Mouse (Mus musculus) midbrain, embryonic 14.5 days (tissue): ENCODE data around the gene Unc50. TPM values are rescaled to one million over a fixed set of nuclear protein-coding genes. Genes with fewer than 3 reads are reported as not detected.

Experiments used
- ATAC-seq: fragments of 200-750 bp; cut with Nextera tagmentation; 2 replicates; pipeline ENCODE4 v1.8.0; 2017; ENCODE audit warnings: moderate number of reproducible peaks, moderate library complexity; ENCODE audit not compliant: low FRiP score, low TSS enrichment
- DNase-seq: peaks from one replicate; pipeline ENCODE4 v3.0.0-alpha.2; 2015
- H3K27ac ChIP-seq: fragments of 300-500 bp; sonication (generic); replicated peaks from 2 replicates; pipeline ENCODE4 v1.5.1; 2014; ENCODE audit warnings: mild to moderate bottlenecking, low read depth, low read length, moderate library complexity
- H3K27me3 ChIP-seq: fragments of 300-500 bp; sonication (generic); 2 replicates; pipeline ENCODE4 v1.6.1; 2014; ENCODE audit warnings: low read length, control low read depth, mixed read lengths; ENCODE audit not compliant: control insufficient read depth, insufficient read depth
- H3K36me3 ChIP-seq: fragments of 300-500 bp; sonication (generic); 2 replicates; pipeline ENCODE4 v1.6.1; 2014; ENCODE audit warnings: low read length, control low read depth; ENCODE audit not compliant: control insufficient read depth, insufficient read depth
- H3K4me1 ChIP-seq: fragments of 300-500 bp; sonication (generic); 2 replicates; pipeline ENCODE4 v1.6.1; 2014; ENCODE audit warnings: mild to moderate bottlenecking, antibody characterized with exemption, low read length, control low read depth; ENCODE audit not compliant: control insufficient read depth, insufficient read depth
- H3K4me2 ChIP-seq: fragments of 300-500 bp; sonication (generic); 2 replicates; pipeline ENCODE4 v1.6.1; 2014; ENCODE audit warnings: mild to moderate bottlenecking, low read length, moderate library complexity
- H3K4me3 ChIP-seq: fragments of 300-500 bp; sonication (generic); replicated peaks from 2 replicates; pipeline ENCODE4 v1.5.1; 2014; ENCODE audit warnings: low read depth, low read length
- H3K9ac ChIP-seq: fragments of 300-500 bp; sonication (generic); replicated peaks from 2 replicates; pipeline ENCODE4 v1.6.1; 2014; ENCODE audit warnings: mild to moderate bottlenecking, low read length, moderate library complexity
- H3K9me3 ChIP-seq: fragments of 300-500 bp; sonication (generic); 2 replicates; pipeline ENCODE4 v1.6.1; 2016; ENCODE audit warnings: low read length, control low read depth, mixed read lengths; ENCODE audit not compliant: control insufficient read depth
- WGBS: fragments of 180-500 bp; shearing (Covaris S2); extraction: QIAGEN DNeasy Blood & Tissue Kit; methylation state at CpG from one replicate; pipeline ENCODE4 v1.1.7; 2014; 5-methylcytosine and 5-hydroxymethylcytosine counted together
- polyA plus RNA-seq: library from polyadenylated mRNA; unstranded; fragments of >200 nt; fragmentation: Nextera tagmentation; extraction: Ambion mirVana; gene quantifications from 2 replicates; pipeline ENCODE4 v1.2.1, GENCODE M21; 2014

The Unc50 gene
- polyA plus RNA-seq, 1 experiment from 2014 or later, result 137 TPM

- WGBS, result 62% methylated on average over 4 of the region's 4 CpGs
- no peak overlapping the region for H3K9ac ChIP-seq
- H3K9me3 ChIP-seq, result no peaks in the 10 kb centered on the region
- no peak overlapping the region for H3K27ac ChIP-seq
- H3K4me2 ChIP-seq, result no peak overlapping the region
- no peaks in the 10 kb centered on the region for H3K27me3 ChIP-seq
- DNase-seq (peak; percentile 75), ATAC-seq (no peak)
- H3K36me3 ChIP-seq, result peaks cover 44% of the 10 kb centered on the region
- H3K4me3 ChIP-seq, result no peak overlapping the region
- no peaks in the 10 kb centered on the region for H3K4me1 ChIP-seq
These were observed 28.3 kb upstream of the Unc50 start for GRCm38 (mm10) chr1:37401687-37402086.

DNA sequence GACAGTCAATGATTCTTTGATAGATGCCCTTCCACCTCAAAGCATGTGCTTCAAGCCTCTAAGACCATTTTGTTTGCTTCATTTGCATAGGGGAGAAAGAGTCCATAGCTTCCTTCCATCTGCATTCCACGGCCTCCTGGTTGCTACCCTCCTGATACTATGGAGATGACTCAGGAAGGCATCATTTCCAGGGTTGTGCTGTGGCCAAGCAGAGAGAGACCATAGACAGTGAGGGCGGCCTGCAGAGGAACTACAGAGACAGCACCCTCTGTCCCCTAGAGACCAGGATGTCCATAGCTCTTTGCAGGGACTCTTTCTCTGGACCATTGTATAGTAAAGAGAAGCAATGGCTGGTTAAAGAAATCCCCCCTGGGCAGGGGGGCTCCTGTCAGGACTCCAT lies 24.8 kb upstream of the Unc50 start:
- ATAC-seq (no peak), DNase-seq (no peak)
- WGBS, result 73% methylated on average over 2 of the region's 2 CpGs
- Histone ChIP-seq H3K9ac (no peak overlapping the region), H3K27ac (no peak overlapping the region), H3K9me3 (no peaks in the 10 kb centered on the region), H3K27me3 (no peaks in the 10 kb centered on the region), H3K36me3 (peaks cover 28% of the 10 kb centered on the region), H3K4me2 (no peak overlapping the region), H3K4me3 (no peak overlapping the region), H3K4me1 (no peaks in the 10 kb centered on the region)

DNA sequence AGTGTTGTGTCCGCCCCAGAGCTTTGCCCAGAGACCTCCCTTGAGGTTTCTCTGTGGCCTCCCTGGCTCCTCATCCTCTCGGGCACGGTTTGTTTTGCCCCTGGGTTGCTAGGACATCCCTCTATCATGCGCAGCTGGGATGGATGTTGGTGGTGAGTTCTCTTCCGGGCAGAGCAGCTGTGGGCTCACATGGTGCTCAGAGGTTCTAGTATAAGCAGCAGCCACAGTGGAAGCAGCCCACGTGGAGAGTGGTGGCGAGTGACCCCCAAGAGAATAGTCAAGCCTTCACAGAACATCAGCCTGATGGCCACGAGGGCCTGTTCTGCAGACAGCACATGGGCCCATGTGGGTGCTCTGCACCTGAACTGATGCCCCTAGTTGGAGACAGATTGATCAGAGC lies 22.7 kb upstream of the Unc50 start:
- Histone ChIP-seq H3K4me2 (no peak overlapping the region), H3K9ac (no peak overlapping the region), H3K4me3 (no peak overlapping the region), H3K9me3 (no peaks in the 10 kb centered on the region), H3K27me3 (no peaks in the 10 kb centered on the region), H3K36me3 (peaks cover 22% of the 10 kb centered on the region), H3K27ac (no peak overlapping the region), H3K4me1 (no peaks in the 10 kb centered on the region)
- no peak for ATAC-seq
- WGBS, result 92% methylated on average over 8 of the region's 8 CpGs
- no peak for DNase-seq

- no peak overlapping the region for H3K9ac ChIP-seq
- DNase-seq, result no peak
- H3K27me3 ChIP-seq, result no peaks in the 10 kb centered on the region
- H3K27ac ChIP-seq, result no peak overlapping the region
- no peaks in the 10 kb centered on the region for H3K4me1 ChIP-seq
- no peak overlapping the region for H3K4me2 ChIP-seq
- peaks cover 18% of the 10 kb centered on the region for H3K36me3 ChIP-seq
- 90% methylated on average over 8 of the region's 8 CpGs for WGBS
- ATAC-seq, result no peak
- no peak overlapping the region for H3K4me3 ChIP-seq
- H3K9me3 ChIP-seq, result no peaks in the 10 kb centered on the region
These were observed 21.9 kb upstream of the Unc50 start for GRCm38 (mm10) chr1:37408059-37408458.

- H3K36me3 ChIP-seq, result peaks cover 17% of the 10 kb centered on the region
- 76% methylated on average over 3 of the region's 3 CpGs for WGBS
- H3K27me3 ChIP-seq, result no peaks in the 10 kb centered on the region
- no peaks in the 10 kb centered on the region for H3K9me3 ChIP-seq
- H3K4me1 ChIP-seq, result no peaks in the 10 kb centered on the region
- H3K9ac ChIP-seq, result no peak overlapping the region
- DNase-seq, result no peak
- no peak overlapping the region for H3K27ac ChIP-seq
- H3K4me3 ChIP-seq, result no peak overlapping the region
- H3K4me2 ChIP-seq, result no peak overlapping the region
- ATAC-seq, result no peak
These were observed 21.3 kb upstream of the Unc50 start for GRCm38 (mm10) chr1:37408678-37409077.

- H3K27ac ChIP-seq, result no peak overlapping the region
- H3K4me1 ChIP-seq, result no peaks in the 10 kb centered on the region
- H3K27me3 ChIP-seq, result no peaks in the 10 kb centered on the region
- H3K9me3 ChIP-seq, result no peaks in the 10 kb centered on the region
- ATAC-seq (no peak), DNase-seq (no peak)
- H3K36me3 ChIP-seq, result peaks cover 17% of the 10 kb centered on the region
- no peak overlapping the region for H3K4me2 ChIP-seq
- H3K9ac ChIP-seq, result no peak overlapping the region
- no peak overlapping the region for H3K4me3 ChIP-seq
These were observed 20.3 kb upstream of the Unc50 start for GRCm38 (mm10) chr1:37409647-37410046.

- no peak for DNase-seq
- Histone ChIP-seq H3K9me3 (no peaks in the 10 kb centered on the region), H3K4me3 (no peak overlapping the region), H3K27me3 (no peaks in the 10 kb centered on the region), H3K36me3 (peaks cover 34% of the 10 kb centered on the region), H3K4me1 (no peaks in the 10 kb centered on the region), H3K27ac (no peak overlapping the region), H3K4me2 (no peak overlapping the region), H3K9ac (no peak overlapping the region)
- ATAC-seq, result no peak
- 89% methylated on average over 1 of the region's 1 CpGs for WGBS
These were observed 14.5 kb upstream of the Unc50 start for GRCm38 (mm10) chr1:37415394-37415793.

- H3K4me2 ChIP-seq, result no peak overlapping the region
- DNase-seq, result peak; percentile 12
- H3K4me1 ChIP-seq, result no peaks in the 10 kb centered on the region
- no peak overlapping the region for H3K9ac ChIP-seq
- 94% methylated on average over 1 of the region's 1 CpGs for WGBS
- no peak overlapping the region for H3K4me3 ChIP-seq
- H3K27me3 ChIP-seq, result no peaks in the 10 kb centered on the region
- no peak overlapping the region for H3K27ac ChIP-seq
- no peak for ATAC-seq
- peaks cover 43% of the 10 kb centered on the region for H3K36me3 ChIP-seq
- H3K9me3 ChIP-seq, result peaks cover 6% of the 10 kb centered on the region
These were observed 10.5 kb upstream of the Unc50 start for GRCm38 (mm10) chr1:37419420-37419819.

GRCm38 (mm10) chr1:37427144-37427875 lies 2.6 kb upstream of the Unc50 start:
- no peak overlapping the region for H3K27ac ChIP-seq
- DNase-seq, result no peak
- H3K4me1 ChIP-seq, result peaks cover 19% of the 10 kb centered on the region
- H3K36me3 ChIP-seq, result peaks cover 35% of the 10 kb centered on the region
- H3K9me3 ChIP-seq, result peaks cover 8% of the 10 kb centered on the region
- H3K4me3 ChIP-seq, result no peak overlapping the region
- H3K4me2 ChIP-seq, result no peak overlapping the region
- ATAC-seq, result no peak
- no peaks in the 10 kb centered on the region for H3K27me3 ChIP-seq
- H3K9ac ChIP-seq, result no peak overlapping the region
- 96% methylated on average over 8 of the region's 8 CpGs for WGBS
